Mouse (Mus musculus) liver, embryonic 14.5 days (tissue): ENCODE results near the gene Cog7. TPM values are rescaled to one million over a fixed set of nuclear protein-coding genes. Genes with fewer than 3 reads are reported as not detected.

ENCODE experiments used
- ATAC-seq: fragments of 200-750 bp; cut with Nextera tagmentation; 2 replicates; pipeline ENCODE4 v1.8.0; 2017; ENCODE audit warnings: moderate number of reproducible peaks, mild to moderate bottlenecking, moderate library complexity; ENCODE audit not compliant: insufficient read depth
- DNase-seq, 3 experiments: peaks; one replicate each; pipeline ENCODE4 v3.0.0-alpha.2; 2012 to 2013; ENCODE audit warnings: low read depth in 3 of 3, low spot score in 3 of 3
- H3K27ac ChIP-seq: fragments of 300-500 bp; sonication (generic); 2 replicates; pipeline ENCODE4 v1.5.1; 2014; ENCODE audit warnings: moderate library complexity, mild to moderate bottlenecking, control low read depth, inconsistent platforms
- H3K27me3 ChIP-seq: fragments of 300-500 bp; sonication (generic); 2 replicates; pipeline ENCODE4 v1.6.1; 2014; ENCODE audit warnings: mild to moderate bottlenecking, low read length, moderate library complexity; ENCODE audit not compliant: control insufficient read depth, insufficient read depth
- H3K36me3 ChIP-seq: fragments of 300-500 bp; sonication (generic); replicated peaks from 2 replicates; pipeline ENCODE4 v1.6.1; 2014; ENCODE audit warnings: low read depth; ENCODE audit not compliant: control insufficient read depth, insufficient read depth
- H3K4me1 ChIP-seq, 2 experiments: fragments of 200-500 bp in 1 of 2; fragments of 300-500 bp in 1 of 2; sonication (generic) in 1 of 2; replicated peaks; 2 replicates each; pipeline ENCODE4 v1.6.1; 2012 to 2014; ENCODE audit warnings: antibody characterized with exemption in 1 of 2, inconsistent platforms in 1 of 2, low read length in 1 of 2; ENCODE audit not compliant: control insufficient read depth in 2 of 2, insufficient read depth in 2 of 2
- H3K4me2 ChIP-seq: fragments of 300-500 bp; sonication (generic); 2 replicates; pipeline ENCODE4 v1.6.1; 2014; ENCODE audit warnings: low read depth, mild to moderate bottlenecking, control low read depth, moderate library complexity
- H3K4me3 ChIP-seq, 2 experiments: fragments of 200-500 bp in 1 of 2; fragments of 300-500 bp in 1 of 2; sonication (generic) in 1 of 2; 2 replicates each; pipeline ENCODE4 v1.5.1; 2012 to 2014; ENCODE audit warnings: low read depth in 2 of 2, low read length in 2 of 2, mild to moderate bottlenecking in 2 of 2, control low read depth in 1 of 2, inconsistent platforms in 1 of 2, moderate library complexity in 1 of 2; ENCODE audit not compliant: insufficient read depth in 1 of 2
- H3K9ac ChIP-seq: fragments of 300-500 bp; sonication (generic); replicated peaks from 2 replicates; pipeline ENCODE4 v1.6.1; 2014; ENCODE audit warnings: mild to moderate bottlenecking, control low read depth, moderate library complexity
- H3K9me3 ChIP-seq: fragments of 300-500 bp; sonication (generic); 2 replicates; pipeline ENCODE4 v1.6.1; 2016; ENCODE audit warnings: low read length, mixed read lengths; ENCODE audit not compliant: control insufficient read depth
- CTCF ChIP-seq: IDR thresholded peaks from 2 replicates; pipeline ENCODE4 v1.5.1; 2016; ENCODE audit warnings: antibody characterized with exemption, low read depth, control low read depth
- EP300 ChIP-seq: IDR thresholded peaks from 2 replicates; pipeline ENCODE4 v1.6.1; 2016; ENCODE audit warnings: antibody characterized with exemption, low read depth
- WGBS: fragments of 180-500 bp; shearing (Covaris S2); extraction: QIAGEN DNeasy Blood & Tissue Kit; methylation state at CpG from one replicate; pipeline ENCODE4 v1.1.7; 2014; ENCODE audit not compliant: insufficient replicate concordance; 5-methylcytosine and 5-hydroxymethylcytosine counted together
- polyA plus RNA-seq, 2 experiments: library from polyadenylated mRNA; depleted of rRNA in 1 of 2; stranded (reverse) in 1 of 2; unstranded in 1 of 2; fragments of >200 nt; fragmentation: Nextera tagmentation in 1 of 2; extraction: Ambion mirVana in 1 of 2; gene quantifications; 2 replicates each; pipeline versions ENCODE4 v1.2.1 to v1.2.3; 2012 to 2014

Gene Cog7
- polyA plus RNA-seq (2012; rRNA removed) (5.6 and 7.2 TPM in 2 replicates), polyA plus RNA-seq (2014; fragmentation: Nextera tagmentation; extraction: Ambion mirVana) (4.7 and 4.8 TPM in 2 replicates)

DNA sequence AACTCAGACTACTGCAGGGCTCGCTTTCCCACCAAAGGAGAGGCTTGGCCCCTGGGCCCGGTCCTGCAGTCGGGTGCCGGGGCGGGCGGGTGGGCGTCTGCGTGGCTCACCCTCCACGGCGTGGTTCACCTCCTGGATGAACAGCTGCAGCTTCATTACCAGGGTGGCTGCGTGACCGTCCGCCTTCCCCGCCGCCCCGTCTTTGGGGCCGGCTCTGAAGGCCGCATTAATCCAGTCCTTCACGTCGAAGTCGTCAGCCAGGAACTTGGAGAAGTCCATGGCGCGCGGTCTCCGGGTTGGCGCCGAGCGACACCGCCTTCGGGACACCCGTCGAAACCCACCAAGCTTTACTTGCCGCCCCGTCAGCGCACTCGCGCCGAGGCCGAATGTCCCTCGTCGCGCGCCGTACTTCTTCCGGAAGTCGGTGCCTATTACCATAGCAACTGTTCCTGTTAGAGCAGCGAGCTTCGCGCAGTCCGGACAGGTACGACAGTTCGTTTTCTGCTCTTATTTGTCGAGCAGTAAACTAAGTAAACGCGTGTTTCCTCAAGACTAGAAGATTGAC is at the start of gene Cog7:
Cog7 (minus strand) TSS at position 405 of the 565 bp plus-strand sequence.
- Histone ChIP-seq H3K36me3 (no peaks in the 10 kb centered on the region; the same call in 1 of the 2 replicates), H3K9me3 (no peaks in the 10 kb centered on the region), H3K4me2 (peak within 1 kb of the TSS; percentile 55), H3K9ac (peak within 1 kb of the TSS; percentile 87), H3K4me3 (peak within 1 kb of the TSS; percentile 86 to 87), H3K27ac (no peak within 1 kb of the TSS), H3K27me3 (no peaks in the 10 kb centered on the region), H3K4me1 (peaks cover 7 to 8% of the 10 kb centered on the region in 2 experiments)
- ATAC-seq (peak; percentile 85), DNase-seq (peak; percentile 83 to 88 (median 84))
- under 1% methylated on average over 55 of the region's 55 CpGs for WGBS
- TF ChIP-seq EP300: no peak
- no peak for TF ChIP-seq CTCF

DNA sequence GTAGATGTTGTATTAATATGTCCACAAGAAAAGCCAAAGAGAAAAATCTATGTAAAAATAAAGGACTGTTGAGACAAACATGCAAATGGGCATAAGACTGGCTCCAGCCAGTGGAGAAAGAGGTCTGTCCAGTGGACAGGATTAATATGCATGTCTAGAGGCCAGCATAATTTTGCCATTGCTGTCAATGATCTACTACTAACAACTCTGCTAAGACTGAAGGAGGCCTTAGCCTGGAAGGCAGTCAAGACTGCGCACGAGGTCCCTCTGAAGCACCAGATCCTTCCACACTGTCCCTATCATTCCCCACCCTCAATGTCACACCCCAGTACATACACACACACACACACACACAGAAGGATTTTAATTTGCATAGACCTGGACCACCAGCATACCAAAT is 40.6 kb upstream of the Cog7 start:
- TF ChIP-seq EP300: no peak
- no peak for TF ChIP-seq CTCF
- Histone ChIP-seq H3K4me3 (no peak overlapping the region), H3K4me2 (no peak overlapping the region), H3K27me3 (no peaks in the 10 kb centered on the region), H3K9me3 (no peaks in the 10 kb centered on the region), H3K36me3 (no peaks in the 10 kb centered on the region), H3K9ac (no peak overlapping the region), H3K4me1 (peaks cover 31 to 39% of the 10 kb centered on the region in 2 experiments), H3K27ac (no peak overlapping the region)
- 90% methylated on average over 2 of the region's 2 CpGs for WGBS
- ATAC-seq: no peak
- no peak for DNase-seq

DNA sequence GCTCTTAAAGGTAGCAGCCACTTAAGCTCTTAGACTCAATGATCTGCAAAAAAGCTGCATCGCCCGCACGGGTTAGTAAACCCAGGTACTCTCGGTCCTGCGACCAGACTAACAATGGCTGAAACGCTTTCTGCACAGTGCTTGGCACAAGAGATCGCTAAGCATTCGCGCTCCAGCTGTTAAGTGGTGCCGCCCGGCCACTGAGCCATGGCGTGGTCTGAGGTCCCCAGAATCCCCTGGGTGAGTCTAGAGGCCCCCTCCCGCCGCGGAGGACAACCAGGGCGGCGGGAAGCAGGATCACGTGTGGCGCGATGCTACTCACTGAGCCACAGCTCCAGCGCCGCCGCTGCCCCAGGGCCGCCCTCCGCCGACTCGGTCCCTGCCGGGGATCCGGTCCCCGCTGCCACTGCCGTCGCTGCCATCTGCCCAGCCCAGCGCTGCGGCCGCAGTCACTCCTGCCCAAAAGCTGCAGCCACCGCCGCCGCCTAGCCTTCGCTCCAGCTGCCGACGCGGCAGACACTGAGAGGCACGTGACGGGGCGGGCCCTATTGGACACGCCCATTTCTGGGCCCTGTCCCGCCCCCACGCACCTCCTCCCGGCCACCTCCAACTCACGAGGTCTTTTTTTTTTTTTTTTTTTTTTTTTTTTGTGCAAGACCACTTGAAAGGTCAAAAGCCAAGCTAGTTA is 39.3 kb upstream of the Cog7 start, which contains the start of gene Gga2:
Gga2 (minus strand) TSS at position 556 of the 688 bp plus-strand sequence.
- peak within 1 kb of the TSS; percentile 75 for H3K9ac ChIP-seq
- peak within 1 kb of the TSS; percentile 49 for H3K27ac ChIP-seq
- TF ChIP-seq CTCF (no peak), EP300 (no peak)
- no peaks in the 10 kb centered on the region for H3K36me3 ChIP-seq
- H3K27me3 ChIP-seq: no peaks in the 10 kb centered on the region
- DNase-seq (peak; percentile 77 to 78 (median 77)), ATAC-seq (peak; percentile 75)
- no peaks in the 10 kb centered on the region for H3K9me3 ChIP-seq
- peak within 1 kb of the TSS; percentile 67 to 71 for H3K4me3 ChIP-seq
- under 1% methylated on average over 49 of the region's 50 CpGs for WGBS
- H3K4me2 ChIP-seq: peak within 1 kb of the TSS; percentile 83
- H3K4me1 ChIP-seq: peaks cover 34 to 48% of the 10 kb centered on the region in 2 experiments

DNA sequence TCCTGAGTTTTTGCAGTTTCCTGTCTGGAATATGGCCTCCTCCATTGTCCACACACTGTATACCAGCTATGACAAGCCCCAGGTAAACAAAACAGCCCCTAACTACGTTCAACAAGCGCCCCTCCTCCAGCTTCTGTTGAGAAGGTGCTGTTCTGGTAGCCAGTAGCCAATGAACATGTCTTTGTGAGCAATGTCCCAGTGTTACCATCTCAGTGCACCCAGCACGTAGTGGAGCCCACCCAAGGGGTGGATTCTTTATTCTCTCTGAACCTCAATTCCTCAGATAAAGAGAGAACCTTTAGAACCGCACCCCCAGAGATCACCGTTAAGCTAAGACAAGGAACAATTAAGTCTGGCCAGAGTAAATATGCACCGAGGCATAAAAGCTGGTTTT is 38.8 kb upstream of the Cog7 start:
- Histone ChIP-seq H3K27ac (peak overlapping the region; percentile 49), H3K9ac (peak overlapping the region; percentile 75), H3K9me3 (no peaks in the 10 kb centered on the region), H3K4me1 (peaks cover 38 to 52% of the 10 kb centered on the region in 2 experiments), H3K4me3 (peak overlapping the region; percentile 67 to 71), H3K36me3 (no peaks in the 10 kb centered on the region), H3K4me2 (peak overlapping the region; percentile 83), H3K27me3 (no peaks in the 10 kb centered on the region)
- 5% methylated on average over 6 of the region's 6 CpGs for WGBS
- ATAC-seq (peak; percentile 27; the same call in 1 of the 2 replicates), DNase-seq (no peak)
- TF ChIP-seq CTCF (no peak), EP300 (no peak)

DNA sequence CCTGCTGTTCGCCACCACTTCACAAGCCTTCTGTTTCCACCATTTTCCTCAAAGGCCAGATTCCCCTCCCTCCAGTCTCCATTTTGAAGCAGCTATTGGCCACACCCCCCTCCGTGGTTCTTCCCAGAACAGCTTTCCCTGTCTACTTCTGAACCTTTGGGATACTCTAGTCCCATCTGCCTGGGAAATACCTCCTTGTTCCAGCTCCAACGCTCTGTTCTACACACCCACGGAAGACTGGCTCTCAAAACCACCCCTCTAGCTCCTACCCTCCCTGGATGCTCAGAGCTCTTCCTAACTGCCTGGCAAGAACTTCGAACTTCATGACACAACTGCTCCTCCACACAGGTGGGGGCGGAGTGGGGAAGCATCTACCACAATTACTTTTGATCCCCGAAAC is 37.5 kb upstream of the Cog7 start:
- 70% methylated on average over 7 of the region's 7 CpGs for WGBS
- Histone ChIP-seq H3K4me3 (peak overlapping the region in 1 of 2 experiments; percentile 22; a peak in 2 of 4 replicates), H3K27me3 (no peaks in the 10 kb centered on the region), H3K4me1 (peaks cover 44 to 59% of the 10 kb centered on the region in 2 experiments), H3K9ac (no peak overlapping the region; the same call in 1 of the 2 replicates), H3K27ac (peak overlapping the region; percentile 89), H3K4me2 (peak overlapping the region; percentile 83), H3K9me3 (no peaks in the 10 kb centered on the region), H3K36me3 (no peaks in the 10 kb centered on the region)
- DNase-seq (no peak), ATAC-seq (no peak)
- TF ChIP-seq CTCF: no peak
- no peak for TF ChIP-seq EP300
